Mouse (Mus musculus) inflammation-experienced regulatory T-cells, adult 6 months (primary cell): ENCODE data around the gene Cpa4. TPM values are rescaled to one million over a fixed set of nuclear protein-coding genes. Genes with fewer than 3 reads are reported as not detected.

Source experiments
- ATAC-seq: one replicate; pipeline ENCODE4 v1.8.0; 2017
- polyA plus RNA-seq, 3 experiments: library from polyadenylated mRNA; unstranded; fragments of 100-300 nt; shearing (Covaris generic); gene quantifications; one replicate each; pipeline ENCODE4 v1.2.1; 2017

Gene Cpa4
- polyA plus RNA-seq, 3 experiments from 2014 or later: not detected

DNA sequence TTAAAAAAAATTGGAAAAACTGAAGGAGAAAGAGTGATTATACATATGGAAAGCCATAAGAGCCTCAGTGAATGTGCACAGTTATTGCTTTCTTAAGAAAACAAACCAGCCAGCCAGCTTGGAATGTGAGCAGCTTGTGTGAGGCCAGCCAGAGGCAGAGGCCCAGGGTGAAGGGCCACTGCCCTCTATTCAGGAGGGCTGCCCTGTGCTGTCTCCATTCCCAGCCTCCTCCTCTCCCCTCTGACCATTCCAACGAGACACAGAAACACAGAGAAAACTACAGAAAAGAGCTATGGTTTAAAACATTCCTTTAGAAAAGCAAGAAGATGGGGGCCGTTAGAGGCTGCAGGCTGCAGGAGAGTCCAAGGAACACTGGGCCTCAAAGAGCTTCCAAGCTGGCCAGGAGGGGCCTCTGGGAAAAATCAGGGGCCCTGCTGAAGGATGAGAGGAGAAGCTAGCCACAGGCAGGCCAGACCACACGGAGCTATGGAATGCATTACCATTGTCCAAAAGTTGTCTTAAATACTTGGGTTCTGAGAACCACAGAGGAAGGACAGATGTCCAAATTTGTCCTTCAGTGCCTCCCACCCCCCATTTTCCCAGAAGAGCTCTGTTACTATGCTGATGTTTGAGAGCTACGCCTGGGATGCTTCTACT lies 68.1 kb downstream of the Cpa4 start:
- ATAC-seq: no peak

DNA sequence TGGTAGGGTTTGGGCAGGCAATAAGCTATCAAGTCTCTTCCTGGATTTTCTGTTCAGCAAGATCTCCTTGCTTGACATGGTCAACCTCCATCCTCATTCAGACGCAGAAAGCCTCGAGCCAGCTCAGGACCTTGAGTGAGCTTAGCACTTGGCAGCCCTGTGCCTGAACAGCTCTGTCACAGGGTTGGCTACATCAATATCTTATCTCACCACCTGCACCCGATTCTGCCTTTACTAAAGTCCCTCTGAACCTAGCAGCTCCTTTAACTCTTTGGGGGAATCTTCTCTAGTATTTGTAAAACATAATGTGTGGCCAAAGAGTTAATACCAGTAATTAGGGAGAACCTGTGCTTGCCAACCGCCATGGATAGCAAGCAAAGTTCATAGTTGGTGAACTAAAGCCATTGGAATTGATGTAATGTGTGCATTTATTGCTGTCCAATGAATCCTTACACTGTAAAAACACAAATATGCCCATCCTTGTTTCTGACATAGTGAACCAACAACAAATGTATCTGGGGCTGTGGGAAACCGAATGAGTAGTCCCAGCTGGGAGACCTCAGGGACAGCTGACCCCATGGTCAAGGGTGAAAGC lies 70.6 kb downstream of the Cpa4 start, which contains the start of gene Cpa1:
Gene Cpa1 (plus strand): TSS at position 545 of the 595 bp plus-strand sequence.
- ATAC-seq: no peak

Other genes starting within 250 kb of the Cpa4 start
- 10 to 100 TPM; 34.5 to 58.1 (median 44.4) TPM for gene Zc3hc1, start 177.3 kb upstream of the Cpa4 start, polyA plus RNA-seq
- 1 to 10 TPM in 2 of 3 experiments, under 1 TPM in 1; 0.94 to 3.8 (median 2.2) TPM for gene Klhdc10, start 166.5 kb upstream of the Cpa4 start, polyA plus RNA-seq
- gene Tmem209, start 58.6 kb upstream of the Cpa4 start, polyA plus RNA-seq: 10 to 100 TPM; 56.2 to 68.8 (median 61.0) TPM
- gene Ssmem1, start 58.5 kb upstream of the Cpa4 start, polyA plus RNA-seq: not detected
- under 1 TPM in 1 of 3 experiments, not detected in 2; 0.71 TPM for gene Cpa2, start 26.8 kb upstream of the Cpa4 start, polyA plus RNA-seq
- not detected for gene Cpa5, start 42.6 kb downstream of the Cpa4 start, polyA plus RNA-seq
- not detected for gene Cpa1, start 70.8 kb downstream of the Cpa4 start, polyA plus RNA-seq
- gene Cep41, start 125.4 kb downstream of the Cpa4 start, polyA plus RNA-seq: 10 to 100 TPM in 2 of 3 experiments, 1 to 10 TPM in 1; 7.9 to 12.0 (median 11.4) TPM
- 1 to 10 TPM in 2 of 3 experiments, under 1 TPM in 1; 0.82 to 1.7 (median 1.5) TPM for gene Mest, start 155.2 kb downstream of the Cpa4 start, polyA plus RNA-seq